Mouse (Mus musculus) right cerebral cortex, postnatal 36 days (tissue): ENCODE data around the gene Slc38a4.

ENCODE experiments used
- DNase-seq, 2 experiments: peaks; one replicate each; pipeline ENCODE4 v3.0.0; 2022; ENCODE audit warnings: low spot score in 2 of 2, mixed read lengths in 1 of 2

Slc38a4 gene

DNA sequence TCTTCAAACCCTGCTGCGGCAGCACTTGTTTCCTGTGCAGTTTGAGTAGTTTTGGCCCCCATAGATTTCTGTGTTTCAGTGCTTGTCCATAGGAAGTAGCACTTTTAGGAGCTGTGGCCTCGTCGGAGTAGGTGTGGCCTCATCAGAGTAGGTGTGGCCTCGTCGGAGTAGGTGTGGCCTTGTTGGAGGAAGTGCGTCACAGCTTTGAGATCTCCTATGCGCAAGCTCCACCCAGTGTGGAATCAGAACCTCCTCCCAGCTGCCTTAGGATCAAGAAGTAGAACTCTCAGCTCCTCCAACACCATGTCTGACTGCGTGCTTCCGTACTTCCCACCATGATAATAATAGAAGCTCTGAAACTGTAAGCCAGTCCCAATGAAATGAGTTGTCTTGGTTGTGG is 83.8 kb downstream of the Slc38a4 start:
- no peak for DNase-seq

DNA sequence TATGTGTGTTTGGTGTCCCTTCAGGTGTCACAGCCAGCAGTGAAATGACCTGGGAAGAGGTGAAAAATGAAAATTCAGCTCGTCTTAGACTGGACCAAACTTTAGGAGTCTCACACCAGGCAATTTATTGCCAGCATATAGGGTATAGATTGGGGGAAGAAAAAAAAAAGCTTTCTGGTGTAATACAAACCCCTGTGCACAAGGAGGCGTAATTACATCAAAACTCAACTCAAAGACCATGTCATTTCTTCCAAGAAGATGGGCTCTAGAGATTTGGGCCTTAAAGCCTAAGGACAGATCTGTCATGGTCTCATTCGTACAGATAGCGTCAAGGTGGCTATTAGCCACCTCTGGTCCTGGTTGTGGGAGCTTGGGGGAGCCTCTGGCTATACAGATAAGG is 86.0 kb downstream of the Slc38a4 start:
- no peak for DNase-seq

DNA sequence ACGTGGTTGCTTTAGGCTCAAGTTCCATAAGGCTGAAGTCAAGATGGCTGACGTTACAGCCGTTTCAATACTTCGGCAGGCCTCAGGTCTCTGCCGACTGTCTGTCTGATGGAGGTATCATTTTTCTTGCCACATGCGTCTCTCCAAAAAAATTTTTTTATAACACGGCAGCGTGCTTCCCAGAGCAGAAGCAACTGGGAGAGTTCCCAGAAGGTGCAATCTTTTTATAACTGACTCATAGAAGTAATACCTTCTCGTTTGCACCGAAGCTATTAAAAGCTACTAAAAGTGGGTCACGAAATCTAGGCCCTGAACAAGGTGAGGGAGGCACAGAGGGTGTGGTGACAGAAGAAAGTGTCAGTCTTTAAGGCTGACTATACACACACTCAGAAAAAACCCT is 87.0 kb downstream of the Slc38a4 start:
- DNase-seq, result peak in 1 of 2 experiments; percentile 4

DNA sequence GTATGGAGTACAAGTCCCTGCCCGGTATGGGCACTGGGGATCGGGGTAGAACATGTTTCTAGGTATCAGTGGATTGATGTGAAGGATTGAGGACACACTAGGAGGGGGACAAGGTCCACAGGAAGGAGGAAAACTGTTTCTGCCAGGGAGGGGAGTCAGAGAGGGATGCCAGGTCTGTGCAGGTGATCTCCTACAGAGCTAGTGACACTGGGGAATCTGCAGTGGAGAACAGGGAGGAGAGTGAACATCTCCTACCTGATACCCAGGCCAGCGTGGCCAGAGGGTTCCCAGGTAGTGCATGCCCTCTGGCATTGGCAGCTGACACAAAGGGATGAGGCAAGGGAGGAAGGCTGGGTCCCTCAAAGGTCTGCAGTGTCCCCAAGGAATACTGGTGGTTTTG is 89.4 kb downstream of the Slc38a4 start:
- DNase-seq, result no peak

DNA sequence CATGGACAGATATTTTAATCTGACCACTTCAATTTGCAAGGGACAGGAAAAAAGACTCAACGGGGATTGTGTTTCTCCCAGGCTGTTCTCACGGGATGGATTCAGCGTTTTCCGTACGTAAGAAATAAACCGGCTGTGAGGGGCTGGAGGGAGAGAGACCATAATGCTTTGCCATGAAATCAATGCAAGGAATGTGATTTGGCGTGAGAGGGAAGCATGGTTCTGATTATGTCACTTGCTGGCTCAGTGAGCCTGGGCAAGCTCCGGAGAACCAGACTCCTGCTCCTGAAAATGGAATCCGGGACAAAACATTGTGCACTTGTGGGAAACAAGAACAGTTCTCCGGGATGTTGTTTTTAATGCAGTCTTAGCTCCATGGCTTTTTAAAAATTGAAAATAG is 92.0 kb downstream of the Slc38a4 start:
- no peak for DNase-seq

DNA sequence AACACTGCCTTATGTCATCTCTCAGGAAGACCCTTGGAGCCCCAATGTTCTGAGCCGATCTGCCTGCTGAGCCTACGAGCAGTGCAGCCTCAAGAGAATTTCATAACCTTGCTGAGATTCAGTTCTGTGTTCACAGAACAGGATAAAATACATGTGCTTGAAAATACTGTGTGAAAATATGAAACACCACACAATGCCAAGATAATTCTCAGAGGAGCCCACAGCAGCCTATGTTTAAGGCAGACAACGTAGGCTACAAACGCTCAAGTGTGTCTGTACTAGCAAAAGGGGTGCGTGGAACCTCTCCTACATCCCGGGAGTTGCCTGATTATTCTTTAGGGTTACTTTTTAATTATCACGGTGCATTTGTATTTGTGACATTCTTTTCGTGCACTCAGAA is 92.4 kb downstream of the Slc38a4 start:
- no peak for DNase-seq

DNA sequence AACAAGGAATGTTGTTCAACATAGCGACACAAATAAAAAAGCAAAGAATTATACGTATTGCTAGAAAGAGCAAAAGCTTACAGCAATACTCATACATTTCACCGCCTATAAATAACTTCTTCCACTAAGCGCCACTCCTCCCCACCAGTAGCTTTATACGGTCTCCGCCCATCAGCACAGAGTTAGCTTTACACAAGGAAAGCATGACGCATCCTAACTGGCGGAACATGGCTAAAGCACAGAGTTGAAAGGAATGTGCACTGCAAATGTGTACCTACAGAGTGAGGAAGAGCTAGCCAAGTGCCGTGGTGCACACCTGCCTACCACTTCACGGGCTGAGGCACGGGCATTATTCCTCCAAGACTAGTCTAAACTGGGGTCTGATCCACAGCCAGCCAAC is 95.4 kb downstream of the Slc38a4 start:
- no peak for DNase-seq

DNA sequence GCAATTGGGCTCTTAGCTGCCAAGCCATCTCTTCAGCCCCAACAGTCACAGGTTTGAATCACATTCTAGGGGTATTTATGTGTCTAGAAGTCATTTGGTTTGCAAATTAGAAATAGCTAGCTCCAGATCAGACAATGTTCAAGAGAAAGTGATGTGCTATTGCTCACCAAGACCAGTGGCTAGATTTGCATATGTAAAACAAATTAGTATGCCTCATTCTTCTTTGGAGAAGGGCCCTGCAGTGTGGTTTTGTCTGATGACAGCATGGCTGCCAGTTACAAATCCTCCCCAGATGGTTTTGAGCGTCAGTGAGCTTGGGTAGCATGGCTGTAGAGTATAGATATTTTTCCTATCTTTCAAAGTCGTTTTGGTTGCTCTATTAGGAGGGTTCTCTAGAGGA is 96.5 kb downstream of the Slc38a4 start:
- no peak for DNase-seq

DNA sequence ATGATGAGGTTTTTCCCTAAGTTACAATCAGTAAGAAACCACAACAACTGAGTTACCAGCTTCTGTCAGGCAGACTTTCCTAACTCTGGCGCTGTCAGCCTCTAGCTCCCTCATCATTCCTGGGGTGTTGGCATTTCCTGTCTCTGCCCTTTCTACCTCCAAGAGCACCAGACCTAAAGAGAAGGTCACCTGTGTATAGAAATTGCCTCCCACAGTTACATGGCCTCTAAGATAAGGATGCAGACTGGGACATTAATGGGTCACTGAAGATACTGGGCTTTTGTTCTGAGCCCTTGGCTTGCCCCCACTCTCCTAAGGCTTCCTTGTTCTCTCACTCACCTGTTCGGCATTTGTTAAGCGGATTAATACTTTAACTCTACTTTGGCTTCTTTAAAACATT is 99.1 kb downstream of the Slc38a4 start:
- DNase-seq, result no peak

DNA sequence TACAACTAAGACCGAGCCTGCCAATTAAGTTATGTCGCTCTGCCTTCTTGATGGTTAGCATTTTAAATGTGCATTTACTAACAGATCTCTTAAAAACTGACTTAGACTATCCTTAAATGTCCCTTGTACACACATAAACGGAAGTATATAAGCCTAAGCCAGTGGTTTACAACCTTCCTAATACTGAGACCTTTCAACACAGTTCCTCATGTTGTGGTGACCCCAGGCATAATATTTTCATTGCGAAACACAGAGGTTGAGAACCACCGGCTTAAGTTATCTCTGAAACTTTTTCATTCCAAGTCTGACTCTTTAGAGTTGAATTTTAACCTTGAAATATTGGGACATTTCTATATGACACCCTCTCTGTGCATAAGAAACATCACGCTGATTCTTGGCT is 101.4 kb downstream of the Slc38a4 start:
- no peak for DNase-seq

DNA sequence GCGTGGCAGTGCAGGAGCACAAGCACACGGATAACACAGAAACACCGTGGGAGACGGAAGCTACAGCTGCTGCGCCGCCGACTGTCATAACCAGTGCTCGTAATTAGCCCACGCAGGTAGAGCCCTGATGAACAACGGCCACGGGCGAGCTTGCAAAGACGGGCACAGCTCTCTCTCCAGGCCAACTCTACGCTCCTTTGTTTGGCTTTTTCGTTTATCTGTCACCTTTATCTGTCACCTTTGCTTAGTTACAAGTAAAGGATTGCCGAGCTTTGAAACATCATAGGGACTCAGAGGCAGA is 101.9 kb downstream of the Slc38a4 start:
- DNase-seq, result peak in 1 of 2 experiments; percentile 1

DNA sequence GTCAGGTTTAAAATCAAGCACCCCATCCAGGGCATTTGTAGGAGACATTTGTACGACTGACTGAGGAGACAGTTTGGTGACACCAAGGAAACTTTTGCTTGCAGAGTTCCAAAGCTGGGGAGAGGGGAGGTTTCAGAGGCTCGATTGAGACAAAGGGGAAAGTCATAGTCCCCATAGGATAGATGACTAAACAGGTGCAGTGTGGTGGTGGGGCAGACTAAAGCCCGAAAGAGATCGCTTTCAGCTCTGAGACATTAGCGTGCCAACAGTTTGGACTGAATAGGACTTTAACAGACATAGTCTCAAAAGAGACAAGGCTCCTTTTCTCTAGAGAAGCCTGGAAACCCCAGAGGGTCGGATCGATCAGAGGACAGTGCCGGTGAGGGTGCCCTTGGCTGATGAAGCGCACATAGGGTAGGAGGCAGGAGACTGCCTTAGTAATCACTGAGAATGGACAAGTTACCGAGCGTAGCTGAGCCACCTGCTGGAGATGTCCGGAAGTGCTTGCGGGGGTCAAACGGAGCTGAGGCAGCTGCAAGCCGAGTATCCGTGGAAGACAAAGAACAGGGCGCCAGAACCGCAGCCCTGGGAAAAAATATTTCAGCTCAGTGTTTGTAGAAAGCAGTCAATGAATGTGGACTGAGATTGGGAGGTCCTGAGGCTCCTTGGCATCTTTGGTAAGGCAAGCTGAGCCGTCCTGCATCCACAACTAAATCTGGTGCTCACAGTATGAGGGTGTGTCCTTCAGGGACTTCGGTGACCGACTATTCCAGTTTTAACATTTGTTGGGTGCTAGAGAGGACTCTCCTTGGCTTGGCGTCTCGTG is 102.4 kb downstream of the Slc38a4 start:
- peak; percentile 39 to 47 for DNase-seq

DNA sequence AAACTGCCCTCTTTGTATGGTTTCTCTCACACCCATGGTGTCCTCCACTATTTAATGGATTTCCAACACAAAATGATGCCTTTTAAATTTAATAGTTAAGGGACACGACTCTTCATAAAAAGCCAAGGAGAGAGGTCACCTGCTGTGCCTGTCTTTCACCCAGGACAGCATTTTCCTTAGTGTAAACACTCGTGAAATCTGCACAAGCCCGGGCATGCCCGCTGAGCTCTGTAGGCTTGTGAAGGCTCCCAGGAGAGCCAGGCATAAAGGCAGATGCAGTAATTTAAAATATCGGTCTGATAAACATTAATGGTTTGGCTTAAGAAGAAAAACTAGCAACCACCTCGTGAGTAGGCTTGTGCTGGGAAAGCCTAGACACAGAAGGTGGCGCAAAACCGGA is 103.3 kb downstream of the Slc38a4 start:
- no peak for DNase-seq

DNA sequence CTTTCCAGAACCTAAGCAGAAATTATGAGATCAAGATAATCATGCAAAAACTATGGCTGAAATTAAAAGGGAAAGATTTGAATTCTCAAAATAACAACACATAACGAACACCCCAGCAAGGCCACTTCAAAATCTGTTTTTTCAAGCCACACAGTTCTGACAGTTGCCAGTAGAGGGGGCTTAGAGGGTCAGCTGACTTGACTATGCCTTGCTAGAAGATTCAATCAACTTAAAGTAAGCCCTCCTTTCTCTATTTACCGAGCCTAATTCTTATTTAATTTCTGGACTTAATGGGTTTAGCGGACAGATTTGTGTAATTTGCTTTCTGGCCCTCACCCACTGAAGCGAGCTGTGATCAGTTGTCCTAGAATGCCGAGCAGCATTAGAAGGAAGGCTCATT is 104.0 kb downstream of the Slc38a4 start:
- DNase-seq, result no peak

DNA sequence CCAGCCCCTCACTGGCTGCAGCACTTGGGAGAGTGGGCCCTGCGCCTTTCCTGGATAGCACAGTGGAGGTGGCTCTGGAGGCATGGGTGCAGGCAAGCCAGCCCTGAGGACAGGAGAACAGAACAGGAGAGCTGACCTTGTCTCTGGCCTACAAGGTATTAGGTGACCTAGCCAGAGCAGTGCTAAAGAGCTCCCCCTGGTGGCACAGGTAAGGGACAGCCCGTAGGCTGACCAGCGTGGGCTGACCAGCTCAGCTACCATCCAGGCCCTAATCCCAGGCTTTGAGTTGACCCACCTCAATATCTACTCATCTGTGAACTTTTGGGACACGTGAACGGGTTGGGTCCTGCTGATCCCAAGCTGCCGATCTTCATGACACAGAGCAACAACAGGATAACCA is 107.3 kb downstream of the Slc38a4 start:
- no peak for DNase-seq
